Mouse (Mus musculus): ENCODE measurements around the gene Magea2. TPM values are rescaled to one million over a fixed set of nuclear protein-coding genes. Genes with fewer than 3 reads are reported as not detected.
"Not testable (repeated sequence)": the region's sequence is repeated elsewhere in the genome, so short reads cannot be mapped to it uniquely, and the experiment has no call there.

Magea2 gene
- polyA plus RNA-seq (2015; fragmentation: Nextera tagmentation; extraction: Ambion mirVana) = not detected in 2 replicates

- not testable (repeated sequence) for H3K4me1 ChIP-seq; H3K27me3 ChIP-seq (replicated peaks); H3K4me2 ChIP-seq; H3K4me3 ChIP-seq (replicated peaks); H3K27ac ChIP-seq (replicated peaks); H3K36me3 ChIP-seq; H3K9me3 ChIP-seq (replicated peaks); ATAC-seq (ENCODE audit: low FRiP score); H3K9ac ChIP-seq (replicated peaks)
- WGBS = 92% methylated on average over 3 of the region's 4 CpGs
Observed at GRCm38 (mm10) chrX:155093566-155093965, at the start of gene Magea2. Gene Magea2 (minus strand): TSS chrX:155093666.

GRCm38 (mm10) chrX:155128312-155128711, 34.8 kb upstream of the Magea2 start, which contains the start of gene Cldn34b2:
Gene Cldn34b2 (minus strand): TSS chrX:155128412.
- H3K9me3 ChIP-seq (replicated peaks); H3K4me3 ChIP-seq (replicated peaks); H3K27me3 ChIP-seq (replicated peaks); H3K4me2 ChIP-seq; ATAC-seq (ENCODE audit: low FRiP score); H3K36me3 ChIP-seq; H3K27ac ChIP-seq (replicated peaks); H3K9ac ChIP-seq (replicated peaks); H3K4me1 ChIP-seq: not testable (repeated sequence)
- WGBS = 89% methylated on average over 3 of the region's 3 CpGs

GRCm38 (mm10) chrX:155098024-155098423, 4.6 kb upstream of the Magea2 start:
- ATAC-seq (ENCODE audit: low FRiP score) = no peak
- Histone ChIP-seq H3K36me3 (no peaks in the 10 kb centered on the region), H3K4me1 (no peaks in the 10 kb centered on the region), H3K27me3 (replicated peaks) (no peaks in the 10 kb centered on the region), H3K4me2 (no peak overlapping the region), H3K9me3 (replicated peaks) (no peaks in the 10 kb centered on the region), H3K27ac (replicated peaks) (no peak overlapping the region), H3K9ac (replicated peaks) (no peak overlapping the region), H3K4me3 (replicated peaks) (no peak overlapping the region)

GRCm38 (mm10) chrX:155089693-155090092, 3.8 kb downstream of the Magea2 start, which contains the start of gene Magea1:
Gene Magea1 (minus strand): TSS chrX:155089793.
- not testable (repeated sequence) for H3K27me3 ChIP-seq (replicated peaks); ATAC-seq (ENCODE audit: low FRiP score); H3K27ac ChIP-seq (replicated peaks); H3K36me3 ChIP-seq; H3K4me3 ChIP-seq (replicated peaks); H3K9me3 ChIP-seq (replicated peaks); H3K4me1 ChIP-seq; H3K4me2 ChIP-seq; H3K9ac ChIP-seq (replicated peaks)
- 100% methylated on average over 1 of the region's 2 CpGs for WGBS

GRCm38 (mm10) chrX:155063045-155063444, 30.4 kb downstream of the Magea2 start, which contains the start of gene Magea5:
Gene Magea5 (minus strand): TSS chrX:155063145.
- not testable (repeated sequence) for H3K27ac ChIP-seq (replicated peaks); ATAC-seq (ENCODE audit: low FRiP score); H3K27me3 ChIP-seq (replicated peaks); H3K36me3 ChIP-seq; H3K9ac ChIP-seq (replicated peaks); H3K4me1 ChIP-seq; H3K4me3 ChIP-seq (replicated peaks); H3K9me3 ChIP-seq (replicated peaks); H3K4me2 ChIP-seq
- WGBS = 93% methylated on average over 16 of the region's 16 CpGs

GRCm38 (mm10) chrX:154995750-154996149, 97.7 kb downstream of the Magea2 start, which contains the start of gene Magea8:
Gene Magea8 (minus strand): TSS chrX:154995850.
- H3K27me3 ChIP-seq (replicated peaks); H3K4me1 ChIP-seq; H3K4me2 ChIP-seq; H3K9ac ChIP-seq (replicated peaks); H3K36me3 ChIP-seq; H3K9me3 ChIP-seq (replicated peaks); H3K4me3 ChIP-seq (replicated peaks); H3K27ac ChIP-seq (replicated peaks); ATAC-seq (ENCODE audit: low FRiP score): not testable (repeated sequence)
- 91% methylated on average over 11 of the region's 11 CpGs for WGBS

Other genes starting within 250 kb of the Magea2 start
- not detected in 2 replicates for gene Cldn34b1, start 203.4 kb downstream of the Magea2 start, polyA plus RNA-seq (2015; fragmentation: Nextera tagmentation; extraction: Ambion mirVana)
- not detected in 2 replicates for gene Magea6, start 157.7 kb downstream of the Magea2 start, polyA plus RNA-seq (2015; fragmentation: Nextera tagmentation; extraction: Ambion mirVana)
- not detected in 2 replicates for gene Magea3, start 144.2 kb downstream of the Magea2 start, polyA plus RNA-seq (2015; fragmentation: Nextera tagmentation; extraction: Ambion mirVana)
- not detected in 2 replicates for gene Magea8, start 97.8 kb downstream of the Magea2 start, polyA plus RNA-seq (2015; fragmentation: Nextera tagmentation; extraction: Ambion mirVana)
- gene Magea5, start 30.5 kb downstream of the Magea2 start, polyA plus RNA-seq (2015; fragmentation: Nextera tagmentation; extraction: Ambion mirVana) = not detected in 2 replicates
- not detected in 2 replicates for gene Magea1, start 3.9 kb downstream of the Magea2 start, polyA plus RNA-seq (2015; fragmentation: Nextera tagmentation; extraction: Ambion mirVana)
- not detected in 2 replicates for gene Cldn34b2, start 34.7 kb upstream of the Magea2 start, polyA plus RNA-seq (2015; fragmentation: Nextera tagmentation; extraction: Ambion mirVana)
- gene Sat1, start 122.8 kb upstream of the Magea2 start, polyA plus RNA-seq (2015; fragmentation: Nextera tagmentation; extraction: Ambion mirVana) = 80.7 and 91.5 TPM in 2 replicates
- gene Acot9, start 168.8 kb upstream of the Magea2 start, polyA plus RNA-seq (2015; fragmentation: Nextera tagmentation; extraction: Ambion mirVana) = 42.7 and 46.8 TPM in 2 replicates
- gene Prdx4, start 247.1 kb upstream of the Magea2 start, polyA plus RNA-seq (2015; fragmentation: Nextera tagmentation; extraction: Ambion mirVana) = 102 and 114 TPM in 2 replicates